Mouse (Mus musculus) R1 (cell line): ENCODE data around the gene Polm.
A peak's percentile ranks its signal among the peaks of the same experiment; 100 is the strongest.

Experiments
- DNase-seq: peaks from one replicate; pipeline ENCODE4 v3.0.0-alpha.2; 2018; ENCODE audit warnings: low read depth, low spot score

Polm gene

GRCm38 (mm10) chr11:5837251-5838246 lies at the start of gene Polm:
Polm (minus strand) TSS chr11:5838016.
- DNase-seq: peak; percentile 98

GRCm38 (mm10) chr11:5887250-5887649 lies 49.4 kb upstream of the Polm start:
- DNase-seq: peak; percentile 58

- DNase-seq: peak; percentile 85
Measured at GRCm38 (mm10) chr11:5886187-5886586, 48.4 kb upstream of the Polm start.

- no peak for DNase-seq
Measured at GRCm38 (mm10) chr11:5882518-5882917, 44.7 kb upstream of the Polm start.

- DNase-seq: peak; percentile 86
Measured at GRCm38 (mm10) chr11:5879905-5880304, 42.1 kb upstream of the Polm start.

GRCm38 (mm10) chr11:5878661-5879060 lies 40.8 kb upstream of the Polm start:
- no peak for DNase-seq

- DNase-seq: peak; percentile 98
Measured at GRCm38 (mm10) chr11:5877921-5878526, 40.2 kb upstream of the Polm start, which contains the start of gene Pold2. Pold2 (minus strand) TSS chr11:5878292.

GRCm38 (mm10) chr11:5877421-5877820 lies 39.6 kb upstream of the Polm start:
- peak; percentile 17 for DNase-seq

GRCm38 (mm10) chr11:5873192-5873591 lies 35.4 kb upstream of the Polm start:
- DNase-seq: no peak

- no peak for DNase-seq
Measured at GRCm38 (mm10) chr11:5872707-5873106, 34.9 kb upstream of the Polm start.

- DNase-seq: no peak
Measured at GRCm38 (mm10) chr11:5870069-5870468, 32.3 kb upstream of the Polm start.

- DNase-seq: no peak
Measured at GRCm38 (mm10) chr11:5869331-5869730, 31.5 kb upstream of the Polm start.

GRCm38 (mm10) chr11:5868324-5868723 lies 30.5 kb upstream of the Polm start:
- DNase-seq: no peak

GRCm38 (mm10) chr11:5867196-5867595 lies 29.4 kb upstream of the Polm start:
- no peak for DNase-seq

- peak; percentile 42 for DNase-seq
Measured at GRCm38 (mm10) chr11:5862394-5863105, 24.7 kb upstream of the Polm start.

GRCm38 (mm10) chr11:5861678-5862393 lies 24.0 kb upstream of the Polm start, which contains the start of gene Aebp1:
Aebp1 (plus strand) TSS chr11:5861947.
- peak; percentile 47 for DNase-seq

- DNase-seq: no peak
Measured at GRCm38 (mm10) chr11:5860639-5861038, 22.8 kb upstream of the Polm start.

GRCm38 (mm10) chr11:5859883-5860550 lies 22.2 kb upstream of the Polm start:
- DNase-seq: no peak

- DNase-seq: peak; percentile 72
Measured at GRCm38 (mm10) chr11:5858723-5859122, 20.9 kb upstream of the Polm start.

GRCm38 (mm10) chr11:5856479-5857130 lies 18.8 kb upstream of the Polm start:
- no peak for DNase-seq
